Mouse (Mus musculus) liver, embryonic 14.5 days (tissue): ENCODE measurements around the gene Zfyve16. TPM values are rescaled to one million over a fixed set of nuclear protein-coding genes. Genes with fewer than 3 reads are reported as not detected.

Source experiments
- ATAC-seq: fragments of 200-750 bp; cut with Nextera tagmentation; 2 replicates; pipeline ENCODE4 v1.8.0; 2017; ENCODE audit warnings: moderate number of reproducible peaks, mild to moderate bottlenecking, moderate library complexity; ENCODE audit not compliant: insufficient read depth
- DNase-seq, 3 experiments: peaks; one replicate each; pipeline ENCODE4 v3.0.0-alpha.2; 2012 to 2013; ENCODE audit warnings: low read depth in 3 of 3, low spot score in 3 of 3
- H3K27ac ChIP-seq: fragments of 300-500 bp; sonication (generic); 2 replicates; pipeline ENCODE4 v1.5.1; 2014; ENCODE audit warnings: moderate library complexity, mild to moderate bottlenecking, control low read depth, inconsistent platforms
- H3K27me3 ChIP-seq: fragments of 300-500 bp; sonication (generic); 2 replicates; pipeline ENCODE4 v1.6.1; 2014; ENCODE audit warnings: mild to moderate bottlenecking, low read length, moderate library complexity; ENCODE audit not compliant: control insufficient read depth, insufficient read depth
- H3K36me3 ChIP-seq: fragments of 300-500 bp; sonication (generic); replicated peaks from 2 replicates; pipeline ENCODE4 v1.6.1; 2014; ENCODE audit warnings: low read depth; ENCODE audit not compliant: control insufficient read depth, insufficient read depth
- H3K4me1 ChIP-seq, 2 experiments: fragments of 200-500 bp in 1 of 2; fragments of 300-500 bp in 1 of 2; sonication (generic) in 1 of 2; replicated peaks; 2 replicates each; pipeline ENCODE4 v1.6.1; 2012 to 2014; ENCODE audit warnings: antibody characterized with exemption in 1 of 2, inconsistent platforms in 1 of 2, low read length in 1 of 2; ENCODE audit not compliant: control insufficient read depth in 2 of 2, insufficient read depth in 2 of 2
- H3K4me2 ChIP-seq: fragments of 300-500 bp; sonication (generic); 2 replicates; pipeline ENCODE4 v1.6.1; 2014; ENCODE audit warnings: low read depth, mild to moderate bottlenecking, control low read depth, moderate library complexity
- H3K4me3 ChIP-seq, 2 experiments: fragments of 200-500 bp in 1 of 2; fragments of 300-500 bp in 1 of 2; sonication (generic) in 1 of 2; 2 replicates each; pipeline ENCODE4 v1.5.1; 2012 to 2014; ENCODE audit warnings: low read depth in 2 of 2, low read length in 2 of 2, mild to moderate bottlenecking in 2 of 2, control low read depth in 1 of 2, inconsistent platforms in 1 of 2, moderate library complexity in 1 of 2; ENCODE audit not compliant: insufficient read depth in 1 of 2
- H3K9ac ChIP-seq: fragments of 300-500 bp; sonication (generic); replicated peaks from 2 replicates; pipeline ENCODE4 v1.6.1; 2014; ENCODE audit warnings: mild to moderate bottlenecking, control low read depth, moderate library complexity
- H3K9me3 ChIP-seq: fragments of 300-500 bp; sonication (generic); 2 replicates; pipeline ENCODE4 v1.6.1; 2016; ENCODE audit warnings: low read length, mixed read lengths; ENCODE audit not compliant: control insufficient read depth
- CTCF ChIP-seq: IDR thresholded peaks from 2 replicates; pipeline ENCODE4 v1.5.1; 2016; ENCODE audit warnings: antibody characterized with exemption, low read depth, control low read depth
- EP300 ChIP-seq: IDR thresholded peaks from 2 replicates; pipeline ENCODE4 v1.6.1; 2016; ENCODE audit warnings: antibody characterized with exemption, low read depth
- WGBS: fragments of 180-500 bp; shearing (Covaris S2); extraction: QIAGEN DNeasy Blood & Tissue Kit; methylation state at CpG from one replicate; pipeline ENCODE4 v1.1.7; 2014; ENCODE audit not compliant: insufficient replicate concordance; 5-methylcytosine and 5-hydroxymethylcytosine counted together
- polyA plus RNA-seq, 2 experiments: library from polyadenylated mRNA; depleted of rRNA in 1 of 2; stranded (reverse) in 1 of 2; unstranded in 1 of 2; fragments of >200 nt; fragmentation: Nextera tagmentation in 1 of 2; extraction: Ambion mirVana in 1 of 2; gene quantifications; 2 replicates each; pipeline versions ENCODE4 v1.2.1 to v1.2.3; 2012 to 2014

The Zfyve16 gene
- polyA plus RNA-seq (2012; rRNA removed) (0.83 and 1.3 TPM in 2 replicates), polyA plus RNA-seq (2014; fragmentation: Nextera tagmentation; extraction: Ambion mirVana) (1.4 and 1.5 TPM in 2 replicates)

- Histone ChIP-seq H3K4me2 (peak within 1 kb of the TSS; percentile 89), H3K4me3 (peak within 1 kb of the TSS; percentile 74 to 82), H3K4me1 (peaks cover 4% of the 10 kb centered on the region in 2 experiments; a peak in 3 of 4 replicates), H3K27me3 (no peaks in the 10 kb centered on the region), H3K27ac (peak within 1 kb of the TSS; percentile 63), H3K36me3 (no peaks in the 10 kb centered on the region), H3K9me3 (no peaks in the 10 kb centered on the region), H3K9ac (peak within 1 kb of the TSS; percentile 66)
- TF ChIP-seq EP300: no peak
- no peak for TF ChIP-seq CTCF
- DNase-seq (peak; percentile 75 to 86 (median 76)), ATAC-seq (peak; percentile 94)
- under 1% methylated on average over 46 of the region's 46 CpGs for WGBS
Measured at GRCm38 (mm10) chr13:92530721-92531211, at the start of gene Zfyve16. Zfyve16 (minus strand) TSS chr13:92530868.

- 56% methylated on average over 4 of the region's 4 CpGs for WGBS
- no peak for DNase-seq
- H3K4me2 ChIP-seq: no peak overlapping the region
- H3K27me3 ChIP-seq: no peaks in the 10 kb centered on the region
- no peak overlapping the region for H3K27ac ChIP-seq
- no peak for ATAC-seq
- H3K9me3 ChIP-seq: no peaks in the 10 kb centered on the region
- H3K4me1 ChIP-seq: peaks cover 4 to 10% of the 10 kb centered on the region in 2 experiments
- TF ChIP-seq EP300 (no peak), CTCF (no peak)
- H3K36me3 ChIP-seq: no peaks in the 10 kb centered on the region
- H3K4me3 ChIP-seq: no peak overlapping the region
- H3K9ac ChIP-seq: no peak overlapping the region
Measured at GRCm38 (mm10) chr13:92578210-92578609, 47.5 kb upstream of the Zfyve16 start.

DNA sequence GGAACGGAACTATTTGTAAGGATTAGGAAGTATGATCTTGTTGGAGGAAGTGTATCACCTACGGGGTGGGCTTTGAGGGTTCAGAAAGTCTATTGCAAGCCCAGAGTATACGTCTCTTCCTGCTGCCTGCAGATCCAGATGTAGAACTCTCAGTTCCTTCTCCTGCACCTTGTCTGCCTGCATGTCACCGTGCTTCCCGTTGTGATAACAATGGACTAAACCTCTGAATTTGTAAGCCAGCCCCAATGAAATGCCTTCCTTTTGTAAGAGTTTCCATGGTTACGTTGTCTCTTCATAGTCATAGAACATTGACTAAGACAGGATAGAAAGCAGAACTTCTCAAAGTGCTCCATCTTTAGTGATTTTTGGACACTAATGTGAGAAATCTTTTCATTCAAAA lies 46.0 kb upstream of the Zfyve16 start:
- Histone ChIP-seq H3K4me1 (peaks cover 4 to 9% of the 10 kb centered on the region in 2 experiments), H3K27me3 (no peaks in the 10 kb centered on the region), H3K4me3 (no peak overlapping the region), H3K36me3 (no peaks in the 10 kb centered on the region), H3K9me3 (no peaks in the 10 kb centered on the region), H3K9ac (no peak overlapping the region), H3K4me2 (no peak overlapping the region), H3K27ac (no peak overlapping the region)
- no peak for ATAC-seq
- no peak for DNase-seq
- 39% methylated on average over 6 of the region's 6 CpGs for WGBS
- TF ChIP-seq CTCF: no peak
- no peak for TF ChIP-seq EP300

GRCm38 (mm10) chr13:92576072-92576471 lies 45.4 kb upstream of the Zfyve16 start, which contains the start of gene Spz1:
Spz1 (minus strand) TSS chr13:92576172.
- Histone ChIP-seq H3K4me3 (no peak within 1 kb of the TSS), H3K9ac (no peak within 1 kb of the TSS), H3K4me1 (peaks cover 4 to 8% of the 10 kb centered on the region in 2 experiments), H3K27me3 (no peaks in the 10 kb centered on the region), H3K27ac (no peak within 1 kb of the TSS), H3K4me2 (no peak within 1 kb of the TSS), H3K9me3 (no peaks in the 10 kb centered on the region), H3K36me3 (no peaks in the 10 kb centered on the region)
- DNase-seq (no peak), ATAC-seq (no peak)
- TF ChIP-seq CTCF (no peak), EP300 (no peak)

DNA sequence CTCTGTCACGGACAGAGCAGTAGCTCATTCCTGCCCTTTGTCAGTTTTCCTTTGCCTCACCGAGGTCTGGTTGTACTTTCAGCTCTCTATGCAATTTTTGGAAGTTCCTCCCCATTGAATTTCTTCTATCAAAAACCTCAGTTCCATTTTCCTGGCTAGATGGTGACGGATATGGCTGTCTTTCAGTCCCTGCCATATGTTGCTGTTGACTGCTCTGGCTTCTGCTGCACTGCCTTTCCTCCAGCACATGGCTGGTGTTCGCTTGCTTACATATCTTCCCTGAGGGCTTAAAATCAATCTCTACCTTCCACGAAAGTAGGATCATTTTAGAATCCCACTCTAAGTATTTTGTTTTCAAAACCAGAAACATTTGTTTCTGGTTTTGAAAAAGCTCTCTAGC lies 28.8 kb upstream of the Zfyve16 start:
- WGBS: 53% methylated on average over 5 of the region's 5 CpGs
- Histone ChIP-seq H3K27me3 (no peaks in the 10 kb centered on the region), H3K9me3 (no peaks in the 10 kb centered on the region), H3K36me3 (no peaks in the 10 kb centered on the region), H3K9ac (no peak overlapping the region), H3K4me1 (no peaks in the 10 kb centered on the region), H3K27ac (no peak overlapping the region), H3K4me3 (no peak overlapping the region), H3K4me2 (no peak overlapping the region)
- ATAC-seq: no peak
- TF ChIP-seq EP300 (no peak), CTCF (no peak)
- DNase-seq: no peak
